In the genomic region with DNA sequence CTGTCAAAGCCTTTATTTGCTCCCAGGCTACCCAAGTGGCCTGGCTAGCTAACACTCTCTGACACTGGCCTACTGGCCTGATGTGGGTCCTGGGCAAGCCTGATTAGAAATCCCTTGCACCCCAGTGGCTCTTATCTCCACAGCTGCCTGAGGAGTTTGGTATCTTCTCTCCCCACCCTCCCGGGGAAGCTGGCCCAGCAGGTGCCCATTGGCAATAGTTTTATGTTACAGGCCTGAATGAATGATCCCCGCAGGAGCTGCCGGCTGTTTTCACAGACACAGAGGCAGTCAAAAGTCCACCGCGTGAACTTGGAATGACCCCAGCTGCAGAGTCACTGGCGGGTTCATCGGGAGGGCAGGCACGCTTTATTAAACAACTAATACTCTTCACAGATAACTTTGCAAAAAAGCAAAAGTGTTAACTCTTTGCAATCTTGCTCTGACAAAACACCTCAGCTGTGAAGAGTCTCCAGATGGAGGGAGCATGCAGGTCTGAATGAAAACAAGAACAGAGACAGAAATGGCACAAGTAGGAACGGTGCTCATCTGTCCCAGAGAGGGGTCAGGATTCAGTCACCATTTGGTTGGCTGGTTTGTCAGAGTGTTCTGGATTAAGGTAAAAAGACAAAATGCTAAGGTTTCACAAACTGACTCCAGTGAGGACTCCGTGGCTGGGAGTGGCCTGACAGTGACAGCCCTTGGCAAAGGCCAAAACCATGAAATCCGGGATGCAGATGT, we compare ENCODE assay signal across 7 mouse cellular contexts.
DNase-seq lines count a peak whose midpoint lies in the region; ATAC-seq and TF ChIP-seq lines count a peak whose summit lies in the region.

No protein-coding gene starts in this region.

- peaks cover 2 to 4% of the 10 kb centered on the region in 2 experiments; a peak in 2 of 4 replicates for H3K4me1 ChIP-seq in ES-E14 (ENCODE audit: control insufficient read depth in 2 of 2, insufficient read depth in 2 of 2, low read length in 2 of 2, poor library complexity in 1 of 2)
- peaks cover 49% of the 10 kb centered on the region for H3K4me1 ChIP-seq in heart, embryonic 10.5 days
- H3K4me1 ChIP-seq in kidney, embryonic 16.5 days (ENCODE audit: insufficient read depth, low read length): peaks cover 63% of the 10 kb centered on the region
- H3K4me1 ChIP-seq in neural tube, embryonic 14.5 days (ENCODE audit: control insufficient read depth, insufficient read depth, low read length): peaks cover 9% of the 10 kb centered on the region

- 11% methylated on average over 11 of the region's 11 CpGs for WGBS in heart, embryonic 10.5 days
- 4% methylated on average over 11 of the region's 11 CpGs for WGBS in kidney, embryonic 16.5 days
- 6% methylated on average over 11 of the region's 11 CpGs for WGBS in neural tube, embryonic 14.5 days

- H3K4me2 ChIP-seq in kidney, embryonic 16.5 days (replicated peaks; ENCODE audit: low read depth, low read length): no peak overlapping the region
- no peak overlapping the region for H3K4me2 ChIP-seq in neural tube, embryonic 14.5 days (ENCODE audit: low read depth, low read length)

- no peaks in the 10 kb centered on the region for H3K27me3 ChIP-seq in heart, embryonic 10.5 days (ENCODE audit: insufficient read depth, poor library complexity, severe bottlenecking)
- no peaks in the 10 kb centered on the region for H3K27me3 ChIP-seq in kidney, embryonic 16.5 days (ENCODE audit: insufficient read depth, low read length)
- no peaks in the 10 kb centered on the region for H3K27me3 ChIP-seq in neural tube, embryonic 14.5 days (ENCODE audit: control insufficient read depth, insufficient read depth, low read length)

- DNase-seq in ES-E14 (ENCODE audit: low read depth, low spot score) (peak; percentile 33), R1 (ENCODE audit: low read depth, low spot score) (peak; percentile 95)
- DNase-seq in heart, embryonic 10.5 days (ENCODE audit: low spot score): peak; percentile 84
- DNase-seq in natural killer cell, adult 2 months (ENCODE audit: low spot score in 2 of 2): no peak
- DNase-seq in left cerebral cortex, postnatal 14 days (ENCODE audit: low spot score in 2 of 2): no peak

- in situ Hi-C loops in ES-E14 (cut with MboI; ENCODE audit: low sequenced_read_pairs in 2 of 2, unreplicated experiment in 2 of 2): no loop called here

- intact Hi-C loops in left cerebral cortex, postnatal 14 days (cut with DNase I): no loop called here

- ATAC-seq in kidney, embryonic 16.5 days (ENCODE audit: low FRiP score, low TSS enrichment): peak; percentile 75
- peak; percentile 54; the same call in 1 of the 2 replicates for ATAC-seq in neural tube, embryonic 14.5 days (ENCODE audit: low read depth)

- H3K27ac ChIP-seq in ES-E14 (ENCODE audit: insufficient read depth, low read depth, low read length, poor library complexity, severe bottlenecking): no peak overlapping the region
- peak overlapping the region; percentile 70 for H3K27ac ChIP-seq in heart, embryonic 10.5 days
- H3K27ac ChIP-seq in kidney, embryonic 16.5 days (ENCODE audit: low read length): peak overlapping the region; percentile 74
- 0 out of 2 replicates have a peak overlapping the region, but pooled peaks have one; percentile 28 for H3K27ac ChIP-seq in neural tube, embryonic 14.5 days (ENCODE audit: low read depth, low read length)

- H3K9ac ChIP-seq in ES-E14 (ENCODE audit: insufficient read depth, low read depth, low read length, poor library complexity, severe bottlenecking): no peak overlapping the region; the same call in 1 of the 2 replicates
- H3K9ac ChIP-seq in kidney, embryonic 16.5 days (replicated peaks; ENCODE audit: low read length): 0 out of 2 replicates have a peak overlapping the region, but pooled peaks have one; percentile 18
- H3K9ac ChIP-seq in neural tube, embryonic 14.5 days (replicated peaks; ENCODE audit: low read depth, low read length): no peak overlapping the region

- H3K4me3 ChIP-seq in ES-E14 (ENCODE audit: insufficient read depth in 1 of 2, low read depth in 1 of 2, low read length in 2 of 2, poor library complexity in 1 of 2, severe bottlenecking in 1 of 2): no peak overlapping the region
- H3K4me3 ChIP-seq in heart, embryonic 10.5 days: peak overlapping the region; percentile 18
- no peak overlapping the region for H3K4me3 ChIP-seq in kidney, embryonic 16.5 days (ENCODE audit: low read length)
- no peak overlapping the region for H3K4me3 ChIP-seq in neural tube, embryonic 14.5 days (ENCODE audit: low read depth, low read length)

- H3K36me3 ChIP-seq in ES-E14 (ENCODE audit: control insufficient read depth, insufficient read depth, low read length, poor library complexity, severe bottlenecking): no peaks in the 10 kb centered on the region; the same call in 1 of the 2 replicates
- peaks cover 11% of the 10 kb centered on the region; the same call in 1 of the 2 replicates for H3K36me3 ChIP-seq in heart, embryonic 10.5 days
- H3K36me3 ChIP-seq in kidney, embryonic 16.5 days (ENCODE audit: insufficient read depth, low read length): 0 out of 2 replicates have a peak, but pooled peaks cover 3% of the 10 kb centered on the region
- H3K36me3 ChIP-seq in neural tube, embryonic 14.5 days (ENCODE audit: control insufficient read depth, insufficient read depth, low read length): 0 out of 2 replicates have a peak, but pooled peaks cover 4% of the 10 kb centered on the region

- H3K9me3 ChIP-seq in ES-E14 (ENCODE audit: control insufficient read depth, insufficient read depth, low read depth, low read length): no peaks in the 10 kb centered on the region
- H3K9me3 ChIP-seq in heart, embryonic 10.5 days: no peaks in the 10 kb centered on the region
- no peaks in the 10 kb centered on the region for H3K9me3 ChIP-seq in kidney, embryonic 16.5 days (ENCODE audit: low read length)
- no peaks in the 10 kb centered on the region for H3K9me3 ChIP-seq in neural tube, embryonic 14.5 days (ENCODE audit: control insufficient read depth, low read length)

TF ChIP-seq in ES-E14, 5 proteins besides CTCF, POLR2A, EP300 and RAD21:
- no peak for TF ChIP-seq CHD2 (IDR thresholded peaks at IDR 0.05; ENCODE audit: low read depth, low read length)

Comparison
In these comparisons a context has a peak if more than half of its experiments do, and no peak if none do; other contexts are left out.
1. DNase-seq: peak in ES-E14 (single experiment), R1 (single experiment) and heart, embryonic 10.5 days (single experiment); none in natural killer cell, adult 2 months (0 of 2) and left cerebral cortex, postnatal 14 days (0 of 2).